Mouse (Mus musculus) WW6 (cell line): ENCODE measurements around the gene Zdhhc3.

Experiments used
- DNase-seq: peaks from one replicate; pipeline ENCODE4 v3.0.0-alpha.2; 2013; ENCODE audit warnings: low read depth, low spot score

Gene Zdhhc3

GRCm38 (mm10) chr9:123020995-123021631 is 91.9 kb downstream of the Zdhhc3 start, which contains the start of gene Tmem42:
Gene Tmem42, plus strand, starts transcription at chr9:123021326.
- peak; percentile 55 for DNase-seq
